Mouse (Mus musculus) cerebellum, adult 11-12 months (tissue): Measurements from ENCODE around the gene Polr1d.

Experiments used
- DNase-seq: peaks from one replicate; pipeline ENCODE4 v3.0.0; 2022

The Polr1d gene

GRCm38 (mm10) chr5:147154806-147155371 lies 78.0 kb downstream of the Polr1d start:
- DNase-seq: no peak

DNA sequence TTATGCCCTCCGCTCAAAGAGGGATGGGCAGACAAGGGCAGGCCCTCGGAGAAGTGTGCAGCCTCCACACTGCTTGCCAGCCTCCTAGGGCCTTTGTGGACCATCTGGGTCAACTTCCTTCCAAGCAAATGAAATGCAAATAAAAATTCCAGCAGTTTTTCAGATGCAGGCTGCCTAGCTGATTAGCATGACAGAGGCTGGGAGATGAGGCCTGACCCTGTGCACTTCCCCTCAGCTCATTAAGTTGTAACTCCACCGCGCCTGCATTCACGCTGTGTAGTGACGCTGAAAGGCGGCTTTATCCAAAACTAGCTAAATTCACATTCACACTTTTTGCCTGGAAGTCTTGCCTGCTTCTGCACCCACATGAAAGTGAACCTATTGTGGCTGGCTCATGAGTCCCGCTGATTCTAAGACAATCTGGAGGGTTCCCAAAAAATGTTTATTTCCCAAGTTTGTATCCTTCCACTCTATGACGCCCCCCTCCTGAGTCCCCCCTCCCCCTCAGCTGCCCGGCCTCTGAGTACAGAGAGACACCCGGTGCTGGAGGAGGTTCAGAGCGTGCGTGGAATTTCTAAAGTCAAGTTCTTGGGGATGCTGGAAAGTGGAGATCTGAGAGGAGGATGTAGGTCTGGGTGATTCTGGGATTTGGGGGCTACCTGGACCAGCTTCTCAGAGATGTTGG lies 78.7 kb downstream of the Polr1d start:
- DNase-seq: no peak

- DNase-seq: no peak
Observed at GRCm38 (mm10) chr5:147156376-147156775, 79.5 kb downstream of the Polr1d start.

DNA sequence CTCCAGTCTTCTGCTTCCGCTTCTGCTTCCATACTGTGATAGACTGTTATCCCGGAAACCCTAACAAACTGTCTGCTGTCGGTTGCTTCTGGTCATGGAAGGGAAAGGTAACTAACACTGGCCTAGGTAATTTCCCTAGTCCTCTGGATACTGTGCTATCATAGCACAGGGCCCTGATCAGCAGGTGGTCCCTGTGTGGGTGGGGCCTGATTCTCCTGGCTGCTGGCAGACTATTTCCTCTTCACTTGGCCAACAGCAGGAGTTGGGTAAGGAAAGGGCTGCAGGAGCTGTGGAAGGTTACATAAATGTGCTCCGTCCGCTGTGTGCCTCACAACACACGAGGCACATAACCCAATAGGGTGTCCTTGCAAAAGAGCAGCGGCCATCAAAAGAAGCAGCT lies 80.6 kb downstream of the Polr1d start:
- DNase-seq: no peak

GRCm38 (mm10) chr5:147159320-147159719 lies 82.5 kb downstream of the Polr1d start:
- DNase-seq: no peak

DNA sequence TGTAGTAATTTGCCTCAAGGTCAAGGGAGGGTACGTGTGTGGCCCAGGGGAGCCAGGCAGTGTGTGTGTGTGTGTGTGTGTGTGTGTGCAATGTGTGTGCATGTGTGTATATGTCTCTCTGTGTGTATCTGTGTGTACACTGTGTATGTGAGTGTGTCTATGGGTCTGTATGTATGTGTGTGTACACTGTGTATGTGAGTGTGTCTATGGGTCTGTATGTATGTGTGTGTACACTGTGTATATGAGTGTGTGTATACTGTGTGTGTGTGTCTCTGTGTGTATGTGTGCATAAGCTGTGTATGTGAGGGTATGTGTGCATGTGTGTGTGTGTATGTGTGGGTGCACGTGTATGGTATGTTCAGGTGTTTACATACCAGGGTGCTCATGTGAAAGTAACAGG lies 82.9 kb downstream of the Polr1d start:
- DNase-seq: no peak
